Mouse (Mus musculus) ES-E14 (cell line): ENCODE results near the gene Cpne5.

Source experiments
- CHD2 ChIP-seq: IDR thresholded peaks from 2 replicates; pipeline ENCODE4 v1.6.1; 2014; ENCODE audit warnings: mild to moderate bottlenecking, low read depth, low read length, inconsistent platforms
- HCFC1 ChIP-seq: IDR thresholded peaks from 2 replicates; pipeline ENCODE4 v1.6.1; 2012; ENCODE audit warnings: low read length, inconsistent platforms, borderline replicate concordance; ENCODE audit not compliant: insufficient read depth
- MAFK ChIP-seq: IDR thresholded peaks from 2 replicates; pipeline ENCODE4 v1.6.1; 2014; ENCODE audit warnings: mild to moderate bottlenecking, low read depth, low read length, inconsistent platforms; ENCODE audit not compliant: insufficient read depth
- ZC3H11A ChIP-seq: IDR thresholded peaks from 2 replicates; pipeline ENCODE4 v1.6.1; 2012; ENCODE audit warnings: low read depth, mild to moderate bottlenecking, inconsistent platforms, low read length, borderline replicate concordance
- ZNF384 ChIP-seq: IDR thresholded peaks from 2 replicates; pipeline ENCODE4 v1.6.1; 2012; ENCODE audit warnings: low read depth, low read length, inconsistent platforms

DNA sequence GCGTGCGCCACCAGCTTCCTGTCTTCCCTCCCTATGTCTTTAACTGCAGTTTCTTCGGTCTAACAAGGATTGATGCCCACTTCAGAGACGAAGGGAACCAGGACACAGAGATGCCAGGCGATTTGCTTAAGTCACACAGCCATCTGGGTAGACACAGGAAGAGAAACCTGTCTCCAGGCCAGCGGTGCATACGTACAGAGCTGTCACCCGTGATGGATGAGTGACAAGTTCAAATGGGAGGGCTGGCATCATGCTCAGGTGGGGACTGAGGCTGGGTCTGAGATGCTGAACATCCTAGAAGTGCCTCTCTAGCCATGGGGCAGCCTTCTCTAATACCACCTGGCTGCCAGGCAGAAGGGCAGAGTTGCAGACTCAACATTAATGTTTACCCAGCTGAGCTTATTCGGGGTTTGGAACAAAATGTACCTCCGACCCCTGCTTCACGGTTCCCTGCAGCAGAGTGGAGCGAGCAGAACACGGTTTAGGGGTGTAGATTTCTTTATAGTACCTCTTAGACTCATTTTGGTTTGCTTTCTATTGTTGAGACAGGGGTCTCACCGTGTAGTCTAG is 67.5 kb downstream of the Cpne5 start:
- TF ChIP-seq CHD2 (no peak), ZC3H11A (no peak), MAFK (no peak), HCFC1 (no peak), ZNF384 (no peak)
